Mouse (Mus musculus): ENCODE data around the gene Dpyd. TPM values are rescaled to one million over a fixed set of nuclear protein-coding genes. Genes with fewer than 3 reads are reported as not detected.

Gene Dpyd
- polyA plus RNA-seq, 1 experiment from 2014 or later, result 2.6 TPM

GRCm38 (mm10) chr3:118750269-118750668 lies 188.3 kb downstream of the Dpyd start:
- Histone ChIP-seq H3K9me3 (replicated peaks) (no peaks in the 10 kb centered on the region), H3K4me1 (replicated peaks) (no peaks in the 10 kb centered on the region), H3K27ac (no peak overlapping the region), H3K9ac (no peak overlapping the region), H3K36me3 (no peaks in the 10 kb centered on the region), H3K27me3 (no peaks in the 10 kb centered on the region), H3K4me3 (replicated peaks) (no peak overlapping the region), H3K4me2 (no peak overlapping the region)
- 67% methylated on average over 3 of the region's 3 CpGs for WGBS (ENCODE audit: insufficient replicate concordance)
- ATAC-seq (ENCODE audit: low read depth) (no peak), DNase-seq (no peak)

GRCm38 (mm10) chr3:118753623-118754022 lies 191.7 kb downstream of the Dpyd start:
- WGBS (ENCODE audit: insufficient replicate concordance), result 57% methylated on average over 2 of the region's 2 CpGs
- H3K4me3 ChIP-seq (replicated peaks), result no peak overlapping the region
- H3K27me3 ChIP-seq, result no peaks in the 10 kb centered on the region
- H3K9me3 ChIP-seq (replicated peaks), result no peaks in the 10 kb centered on the region
- H3K27ac ChIP-seq, result no peak overlapping the region
- DNase-seq, result no peak
- H3K9ac ChIP-seq, result no peak overlapping the region
- no peak for ATAC-seq (ENCODE audit: low read depth)
- H3K4me1 ChIP-seq (replicated peaks), result no peaks in the 10 kb centered on the region
- no peak overlapping the region for H3K4me2 ChIP-seq
- no peaks in the 10 kb centered on the region for H3K36me3 ChIP-seq

- H3K36me3 ChIP-seq, result no peaks in the 10 kb centered on the region
- H3K4me3 ChIP-seq (replicated peaks), result no peak overlapping the region
- H3K9me3 ChIP-seq (replicated peaks), result no peaks in the 10 kb centered on the region
- no peaks in the 10 kb centered on the region for H3K4me1 ChIP-seq (replicated peaks)
- DNase-seq, result no peak
- no peak for ATAC-seq (ENCODE audit: low read depth)
- no peak overlapping the region for H3K9ac ChIP-seq
- 65% methylated on average over 1 of the region's 1 CpGs for WGBS (ENCODE audit: insufficient replicate concordance)
- no peaks in the 10 kb centered on the region for H3K27me3 ChIP-seq
- H3K27ac ChIP-seq, result no peak overlapping the region
- no peak overlapping the region for H3K4me2 ChIP-seq
Observed at GRCm38 (mm10) chr3:118756099-118756498, 194.2 kb downstream of the Dpyd start.

GRCm38 (mm10) chr3:118812885-118813284 lies 251.0 kb downstream of the Dpyd start:
- H3K9me3 ChIP-seq (replicated peaks), result no peaks in the 10 kb centered on the region
- no peaks in the 10 kb centered on the region for H3K4me1 ChIP-seq (replicated peaks)
- DNase-seq, result no peak
- H3K27ac ChIP-seq, result no peak overlapping the region
- H3K4me2 ChIP-seq, result no peak overlapping the region
- no peak overlapping the region for H3K4me3 ChIP-seq (replicated peaks)
- no peak for ATAC-seq (ENCODE audit: low read depth)
- WGBS (ENCODE audit: insufficient replicate concordance), result 69% methylated on average over 1 of the region's 1 CpGs
- no peaks in the 10 kb centered on the region for H3K36me3 ChIP-seq
- H3K27me3 ChIP-seq, result no peaks in the 10 kb centered on the region
- no peak overlapping the region for H3K9ac ChIP-seq

- ATAC-seq (ENCODE audit: low read depth), result no peak
- no peaks in the 10 kb centered on the region for H3K4me1 ChIP-seq (replicated peaks)
- no peaks in the 10 kb centered on the region for H3K27me3 ChIP-seq
- WGBS (ENCODE audit: insufficient replicate concordance), result 51% methylated on average over 4 of the region's 4 CpGs
- no peaks in the 10 kb centered on the region for H3K36me3 ChIP-seq
- DNase-seq, result no peak
- H3K4me2 ChIP-seq, result no peak overlapping the region
- no peak overlapping the region for H3K4me3 ChIP-seq (replicated peaks)
- H3K9ac ChIP-seq, result no peak overlapping the region
- no peaks in the 10 kb centered on the region for H3K9me3 ChIP-seq (replicated peaks)
- no peak overlapping the region for H3K27ac ChIP-seq
Observed at GRCm38 (mm10) chr3:118850613-118851527, 288.9 kb downstream of the Dpyd start.

GRCm38 (mm10) chr3:118852711-118853110 lies 290.8 kb downstream of the Dpyd start:
- Histone ChIP-seq H3K27ac (no peak overlapping the region), H3K9ac (no peak overlapping the region), H3K27me3 (no peaks in the 10 kb centered on the region), H3K9me3 (replicated peaks) (no peaks in the 10 kb centered on the region), H3K4me1 (replicated peaks) (no peaks in the 10 kb centered on the region), H3K4me2 (no peak overlapping the region), H3K36me3 (no peaks in the 10 kb centered on the region), H3K4me3 (replicated peaks) (no peak overlapping the region)
- WGBS (ENCODE audit: insufficient replicate concordance), result 65% methylated on average over 5 of the region's 5 CpGs
- DNase-seq (no peak), ATAC-seq (ENCODE audit: low read depth) (no peak)

GRCm38 (mm10) chr3:118855411-118855810 lies 293.5 kb downstream of the Dpyd start:
- H3K27me3 ChIP-seq, result no peaks in the 10 kb centered on the region
- WGBS (ENCODE audit: insufficient replicate concordance), result 64% methylated on average over 7 of the region's 7 CpGs
- DNase-seq (no peak), ATAC-seq (ENCODE audit: low read depth) (no peak)
- no peak overlapping the region for H3K9ac ChIP-seq
- no peaks in the 10 kb centered on the region for H3K36me3 ChIP-seq
- no peaks in the 10 kb centered on the region for H3K9me3 ChIP-seq (replicated peaks)
- H3K4me1 ChIP-seq (replicated peaks), result no peaks in the 10 kb centered on the region
- no peak overlapping the region for H3K4me2 ChIP-seq
- no peak overlapping the region for H3K27ac ChIP-seq
- no peak overlapping the region for H3K4me3 ChIP-seq (replicated peaks)

GRCm38 (mm10) chr3:118869113-118870107 lies 307.5 kb downstream of the Dpyd start:
- Histone ChIP-seq H3K4me1 (replicated peaks) (no peaks in the 10 kb centered on the region), H3K27me3 (no peaks in the 10 kb centered on the region), H3K9me3 (replicated peaks) (no peaks in the 10 kb centered on the region; the same call in 1 of the 2 replicates), H3K27ac (no peak overlapping the region), H3K4me2 (no peak overlapping the region), H3K4me3 (replicated peaks) (no peak overlapping the region), H3K36me3 (no peaks in the 10 kb centered on the region), H3K9ac (no peak overlapping the region)
- 51% methylated on average over 10 of the region's 10 CpGs for WGBS (ENCODE audit: insufficient replicate concordance)
- DNase-seq (no peak), ATAC-seq (ENCODE audit: low read depth) (no peak)

GRCm38 (mm10) chr3:118875871-118876270 lies 313.9 kb downstream of the Dpyd start:
- H3K4me3 ChIP-seq (replicated peaks), result no peak overlapping the region
- 66% methylated on average over 2 of the region's 2 CpGs for WGBS (ENCODE audit: insufficient replicate concordance)
- DNase-seq, result no peak
- no peak overlapping the region for H3K9ac ChIP-seq
- H3K27ac ChIP-seq, result no peak overlapping the region
- no peaks in the 10 kb centered on the region for H3K27me3 ChIP-seq
- no peaks in the 10 kb centered on the region for H3K36me3 ChIP-seq
- ATAC-seq (ENCODE audit: low read depth), result no peak
- no peaks in the 10 kb centered on the region for H3K4me1 ChIP-seq (replicated peaks)
- no peaks in the 10 kb centered on the region; the same call in 1 of the 2 replicates for H3K9me3 ChIP-seq (replicated peaks)
- no peak overlapping the region for H3K4me2 ChIP-seq

GRCm38 (mm10) chr3:118899036-118899435 lies 337.1 kb downstream of the Dpyd start:
- ATAC-seq (ENCODE audit: low read depth), result no peak
- H3K36me3 ChIP-seq, result no peaks in the 10 kb centered on the region
- no peaks in the 10 kb centered on the region for H3K9me3 ChIP-seq (replicated peaks)
- no peak overlapping the region for H3K27ac ChIP-seq
- no peak overlapping the region for H3K4me2 ChIP-seq
- H3K9ac ChIP-seq, result no peak overlapping the region
- DNase-seq, result no peak
- no peaks in the 10 kb centered on the region for H3K27me3 ChIP-seq
- no peaks in the 10 kb centered on the region for H3K4me1 ChIP-seq (replicated peaks)
- no peak overlapping the region for H3K4me3 ChIP-seq (replicated peaks)
- WGBS (ENCODE audit: insufficient replicate concordance), result 80% methylated on average over 11 of the region's 11 CpGs

GRCm38 (mm10) chr3:118991312-118991711 lies 429.4 kb downstream of the Dpyd start:
- DNase-seq (no peak), ATAC-seq (ENCODE audit: low read depth) (no peak)
- Histone ChIP-seq H3K4me1 (replicated peaks) (no peaks in the 10 kb centered on the region), H3K9me3 (replicated peaks) (no peaks in the 10 kb centered on the region), H3K4me3 (replicated peaks) (no peak overlapping the region), H3K27me3 (no peaks in the 10 kb centered on the region), H3K9ac (no peak overlapping the region), H3K4me2 (no peak overlapping the region), H3K36me3 (no peaks in the 10 kb centered on the region), H3K27ac (no peak overlapping the region)
- 67% methylated on average over 2 of the region's 2 CpGs for WGBS (ENCODE audit: insufficient replicate concordance)
